Comparison of ENCODE assay signal across 11 mouse cellular contexts in the genomic region with DNA sequence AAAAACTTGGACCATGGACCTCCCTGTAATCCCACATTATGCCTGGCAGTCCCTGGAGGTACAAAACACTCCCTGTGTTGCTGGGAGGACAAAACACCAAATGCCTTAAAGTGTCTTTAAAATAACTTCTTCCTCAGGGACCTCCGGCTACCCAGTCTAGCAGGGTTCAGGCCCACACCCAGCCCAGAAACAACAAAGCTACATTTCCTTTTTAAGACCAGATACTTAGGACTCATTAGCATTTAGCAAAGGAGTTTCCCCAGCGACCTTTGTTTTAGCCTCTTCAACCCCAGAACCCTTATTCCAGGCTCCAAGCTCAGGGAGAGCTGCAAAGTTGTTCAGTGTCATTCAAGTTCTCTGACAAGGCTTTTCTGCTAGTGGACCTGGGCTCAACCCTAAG. TPM values are rescaled to one million over a fixed set of nuclear protein-coding genes. Genes with fewer than 3 reads are reported as not detected.
DNase-seq lines count a peak whose midpoint lies in the region; ATAC-seq and TF ChIP-seq lines count a peak whose summit lies in the region.
"Had no signal": no experiment of that assay in that cellular context is flagged by ENCODE, and none has a peak within 500 bp of the region (broad histone marks: within the 10 kb centered on the region; RNA-seq: fewer than 3 reads in every experiment).

No protein-coding gene starts in this region.

- H3K27me3 ChIP-seq in embryonic facial prominence, embryonic 14.5 days (replicated peaks; ENCODE audit: control insufficient read depth, insufficient read depth, low read length) = peaks cover 4% of the 10 kb centered on the region
- no peaks in the 10 kb centered on the region for H3K27me3 ChIP-seq in intestine, embryonic 14.5 days (replicated peaks; ENCODE audit: control insufficient read depth, insufficient read depth, low read length)
- H3K27me3 ChIP-seq in neural tube, embryonic 13.5 days = no peaks in the 10 kb centered on the region

- ATAC-seq in embryonic facial prominence, embryonic 14.5 days (ENCODE audit: low read depth) = no peak
- ATAC-seq in intestine, embryonic 14.5 days (replicated peaks; ENCODE audit: low FRiP score, low TSS enrichment, low read depth) = no peak
- no peak for ATAC-seq in neural tube, embryonic 13.5 days (ENCODE audit: low read depth)
- ATAC-seq in monocyte, adult 5-6 weeks (replicated peaks; ENCODE audit: insufficient number of reproducible peaks, low FRiP score, low TSS enrichment, poor library complexity, severe bottlenecking) = no peak

- H3K27ac ChIP-seq in layer of hippocampus, adult 2 months = peak overlapping the region; percentile 97
- no peak overlapping the region; the same call in 1 of the 2 replicates for H3K27ac ChIP-seq in embryonic facial prominence, embryonic 14.5 days (replicated peaks; ENCODE audit: low read depth, low read length)
- H3K27ac ChIP-seq in intestine, embryonic 14.5 days (ENCODE audit: low read depth) = peak overlapping the region; percentile 76
- H3K27ac ChIP-seq in neural tube, embryonic 13.5 days (replicated peaks) = peak overlapping the region; percentile 95

- H3K4me1 ChIP-seq in embryonic facial prominence, embryonic 14.5 days (ENCODE audit: control insufficient read depth, insufficient read depth, low read length) = peaks cover 18% of the 10 kb centered on the region; the same call in 1 of the 2 replicates
- H3K4me1 ChIP-seq in intestine, embryonic 14.5 days (replicated peaks; ENCODE audit: control insufficient read depth, insufficient read depth, low read length) = peaks cover 27% of the 10 kb centered on the region; the same call in 1 of the 2 replicates
- H3K4me1 ChIP-seq in neural tube, embryonic 13.5 days (replicated peaks) = peaks cover 59% of the 10 kb centered on the region

- no peaks in the 10 kb centered on the region for H3K36me3 ChIP-seq in embryonic facial prominence, embryonic 14.5 days (ENCODE audit: control insufficient read depth, insufficient read depth, low read length)
- H3K36me3 ChIP-seq in intestine, embryonic 14.5 days (ENCODE audit: control insufficient read depth, insufficient read depth, low read length) = no peaks in the 10 kb centered on the region
- no peaks in the 10 kb centered on the region for H3K36me3 ChIP-seq in neural tube, embryonic 13.5 days

- peak overlapping the region; percentile 80 for H3K4me3 ChIP-seq in layer of hippocampus, adult 2 months
- peak overlapping the region; percentile 45 for H3K4me3 ChIP-seq in embryonic facial prominence, embryonic 14.5 days (ENCODE audit: low read depth, low read length)
- H3K4me3 ChIP-seq in intestine, embryonic 14.5 days (ENCODE audit: low read depth, low read length) = peak overlapping the region; percentile 62
- H3K4me3 ChIP-seq in neural tube, embryonic 13.5 days = peak overlapping the region; percentile 61

- DNase-seq in layer of hippocampus, adult 2 months (ENCODE audit: low spot score in 2 of 2) = no peak
- DNase-seq in layer of hippocampus, adult 9-11 months = no peak
- DNase-seq in embryonic facial prominence, embryonic 14.5 days (ENCODE audit: low spot score) = no peak
- DNase-seq in intestine, embryonic 14.5 days (ENCODE audit: low spot score) = no peak
- DNase-seq in embryo, embryonic 10 days (ENCODE audit: low spot score) = no peak
- DNase-seq in left cerebral cortex, adult 9 months (ENCODE audit: low spot score in 2 of 2) = no peak
- DNase-seq: thymus, postnatal 36 days had no signal

- WGBS in embryonic facial prominence, embryonic 14.5 days = 26% methylated on average over 2 of the region's 2 CpGs
- WGBS in intestine, embryonic 14.5 days = 43% methylated on average over 2 of the region's 2 CpGs
- WGBS in neural tube, embryonic 13.5 days = 11% methylated on average over 2 of the region's 2 CpGs

- no peaks in the 10 kb centered on the region for H3K9me3 ChIP-seq in embryonic facial prominence, embryonic 14.5 days (ENCODE audit: control insufficient read depth, low read length)
- no peaks in the 10 kb centered on the region for H3K9me3 ChIP-seq in intestine, embryonic 14.5 days (ENCODE audit: control insufficient read depth, low read length)
- no peaks in the 10 kb centered on the region for H3K9me3 ChIP-seq in neural tube, embryonic 13.5 days

- H3K9ac ChIP-seq in embryonic facial prominence, embryonic 14.5 days (ENCODE audit: low read depth, low read length) = peak overlapping the region; percentile 56
- peak overlapping the region; percentile 43 for H3K9ac ChIP-seq in intestine, embryonic 14.5 days (ENCODE audit: low read length)
- peak overlapping the region; percentile 80 for H3K9ac ChIP-seq in neural tube, embryonic 13.5 days

- peak overlapping the region; percentile 79 for H3K4me2 ChIP-seq in embryonic facial prominence, embryonic 14.5 days (ENCODE audit: low read depth, low read length)
- H3K4me2 ChIP-seq in intestine, embryonic 14.5 days (ENCODE audit: low read length) = peak overlapping the region; percentile 63
- peak overlapping the region; percentile 80 for H3K4me2 ChIP-seq in neural tube, embryonic 13.5 days

- no peak for TF ChIP-seq CTCF in layer of hippocampus, adult 2 months (conservative IDR thresholded peaks at IDR 0.05)

RNA-seq across cellular contexts. Expression of a gene that starts 0.9 kb away (rescaled TPM):
- 10 to 100 TPM; 54.3 to 55.1 TPM for total RNA-seq in layer of hippocampus, adult 2 months (2021)
- polyA plus RNA-seq in embryonic facial prominence, embryonic 14.5 days (2014; fragmentation: Nextera tagmentation; extraction: Ambion mirVana) = 17.0 and 20.7 TPM in 2 replicates
- 51.0 and 53.3 TPM in 2 replicates for polyA plus RNA-seq in intestine, embryonic 14.5 days (2014; fragmentation: Nextera tagmentation; extraction: Ambion mirVana)
- polyA plus RNA-seq in neural tube, embryonic 13.5 days (2015; fragmentation: Nextera tagmentation; extraction: Ambion mirVana) = 88.1 and 106 TPM in 2 replicates
- not detected in 3 replicates for total RNA-seq in monocyte, adult 5-6 weeks (2017)

RNA-seq across cellular contexts. Expression of a gene that starts 13.4 kb away (rescaled TPM):
- 100 to 1,000 TPM; 139 to 144 TPM for total RNA-seq in layer of hippocampus, adult 2 months (2021)
- polyA plus RNA-seq in embryonic facial prominence, embryonic 14.5 days (2014; fragmentation: Nextera tagmentation; extraction: Ambion mirVana) = 89.2 and 103 TPM in 2 replicates
- 77.0 and 78.6 TPM in 2 replicates for polyA plus RNA-seq in intestine, embryonic 14.5 days (2014; fragmentation: Nextera tagmentation; extraction: Ambion mirVana)
- 106 and 108 TPM in 2 replicates for polyA plus RNA-seq in neural tube, embryonic 13.5 days (2015; fragmentation: Nextera tagmentation; extraction: Ambion mirVana)
- 57.8 to 60.2 TPM (median 58.8 TPM) in 3 replicates for total RNA-seq in monocyte, adult 5-6 weeks (2017)

RNA-seq across cellular contexts. Expression of a gene that starts 24.8 kb away (rescaled TPM):
- not detected for total RNA-seq in layer of hippocampus, adult 2 months (2021)
- polyA plus RNA-seq in embryonic facial prominence, embryonic 14.5 days (2014; fragmentation: Nextera tagmentation; extraction: Ambion mirVana) = 0.17 TPM in 1 of 2 replicates, not detected in the other
- polyA plus RNA-seq in intestine, embryonic 14.5 days (2014; fragmentation: Nextera tagmentation; extraction: Ambion mirVana) = 0.26 TPM in 1 of 2 replicates, not detected in the other
- polyA plus RNA-seq in neural tube, embryonic 13.5 days (2015; fragmentation: Nextera tagmentation; extraction: Ambion mirVana) = 0.43 and 0.60 TPM in 2 replicates
- not detected in 3 replicates for total RNA-seq in monocyte, adult 5-6 weeks (2017)
- total RNA-seq: gastrocnemius, postnatal 14 days; left cerebral cortex, postnatal 25 days had no signal

RNA-seq across cellular contexts. Expression of a gene that starts 32.7 kb away (rescaled TPM):
- total RNA-seq in layer of hippocampus, adult 2 months (2021) = 1 to 10 TPM; 2.7 to 5.4 TPM
- polyA plus RNA-seq in embryonic facial prominence, embryonic 14.5 days (2014; fragmentation: Nextera tagmentation; extraction: Ambion mirVana) = 2.5 and 3.7 TPM in 2 replicates
- polyA plus RNA-seq in intestine, embryonic 14.5 days (2014; fragmentation: Nextera tagmentation; extraction: Ambion mirVana) = 0.24 and 0.26 TPM in 2 replicates
- 0.62 and 1.2 TPM in 2 replicates for polyA plus RNA-seq in neural tube, embryonic 13.5 days (2015; fragmentation: Nextera tagmentation; extraction: Ambion mirVana)
- total RNA-seq in monocyte, adult 5-6 weeks (2017) = 0.68 to 1.5 TPM (median 1.1 TPM) in 3 replicates

RNA-seq across cellular contexts. Expression of a gene that starts 32.9 kb away (rescaled TPM):
- total RNA-seq in layer of hippocampus, adult 2 months (2021) = 10 to 100 TPM; 54.1 to 54.2 TPM
- polyA plus RNA-seq in embryonic facial prominence, embryonic 14.5 days (2014; fragmentation: Nextera tagmentation; extraction: Ambion mirVana) = 59.2 and 62.2 TPM in 2 replicates
- 42.0 and 61.0 TPM in 2 replicates for polyA plus RNA-seq in intestine, embryonic 14.5 days (2014; fragmentation: Nextera tagmentation; extraction: Ambion mirVana)
- 50.7 and 55.9 TPM in 2 replicates for polyA plus RNA-seq in neural tube, embryonic 13.5 days (2015; fragmentation: Nextera tagmentation; extraction: Ambion mirVana)
- total RNA-seq in monocyte, adult 5-6 weeks (2017) = 26.0 to 48.0 TPM (median 33.6 TPM) in 3 replicates
